Mouse (Mus musculus) limb, embryonic 11.5 days (tissue): ENCODE measurements at regions not wholly inside any gene's neighbourhood (a gene's known extent, or its start where the extent isn't known, plus 50 kb on each side); places are given as distances from the start of the nearest gene placed in this dataset.

Experiments used
- ATAC-seq: fragments of 200-750 bp; cut with Nextera tagmentation; 2 replicates; pipeline ENCODE4 v1.8.0; 2017; ENCODE audit warnings: low read depth; ENCODE audit not compliant: insufficient number of reproducible peaks, low FRiP score, low TSS enrichment
- DNase-seq: peaks from one replicate; pipeline ENCODE4 v3.0.0-alpha.2; 2015; ENCODE audit warnings: low spot score
- H3K27ac ChIP-seq: fragments of 300-500 bp; sonication (generic); replicated peaks from 2 replicates; pipeline ENCODE4 v1.5.1; 2014; ENCODE audit warnings: low read depth, mild to moderate bottlenecking, low read length
- H3K27me3 ChIP-seq: fragments of 300-500 bp; sonication (generic); 2 replicates; pipeline ENCODE4 v1.6.1; 2014; ENCODE audit warnings: mild to moderate bottlenecking, low read length, mixed read lengths; ENCODE audit not compliant: control insufficient read depth, insufficient read depth
- H3K36me3 ChIP-seq: fragments of 300-500 bp; sonication (generic); 2 replicates; pipeline ENCODE4 v1.6.1; 2014; ENCODE audit warnings: mild to moderate bottlenecking, low read length, moderate library complexity, mixed read lengths; ENCODE audit not compliant: control insufficient read depth, insufficient read depth
- H3K4me1 ChIP-seq: fragments of 300-500 bp; sonication (generic); 2 replicates; pipeline ENCODE4 v1.6.1; 2014; ENCODE audit warnings: low read length, mixed read lengths; ENCODE audit not compliant: control insufficient read depth, insufficient read depth
- H3K4me2 ChIP-seq: fragments of 300-500 bp; sonication (generic); 2 replicates; pipeline ENCODE4 v1.6.1; 2014; ENCODE audit warnings: low read depth, mild to moderate bottlenecking, moderate library complexity; ENCODE audit not compliant: severe bottlenecking
- H3K4me3 ChIP-seq: fragments of 300-500 bp; sonication (generic); 2 replicates; pipeline ENCODE4 v1.5.1; 2014; ENCODE audit warnings: low read depth, low read length
- H3K9ac ChIP-seq: fragments of 300-500 bp; sonication (generic); 2 replicates; pipeline ENCODE4 v1.6.1; 2014; ENCODE audit warnings: mild to moderate bottlenecking, low read length
- H3K9me3 ChIP-seq: fragments of 300-500 bp; sonication (generic); 2 replicates; pipeline ENCODE4 v1.6.1; 2016; ENCODE audit warnings: low read length; ENCODE audit not compliant: control insufficient read depth
- WGBS: fragments of 180-500 bp; shearing (Covaris S2); extraction: QIAGEN DNeasy Blood & Tissue Kit; methylation state at CpG from one replicate; pipeline ENCODE4 v1.1.7; 2014; 5-methylcytosine and 5-hydroxymethylcytosine counted together

DNA sequence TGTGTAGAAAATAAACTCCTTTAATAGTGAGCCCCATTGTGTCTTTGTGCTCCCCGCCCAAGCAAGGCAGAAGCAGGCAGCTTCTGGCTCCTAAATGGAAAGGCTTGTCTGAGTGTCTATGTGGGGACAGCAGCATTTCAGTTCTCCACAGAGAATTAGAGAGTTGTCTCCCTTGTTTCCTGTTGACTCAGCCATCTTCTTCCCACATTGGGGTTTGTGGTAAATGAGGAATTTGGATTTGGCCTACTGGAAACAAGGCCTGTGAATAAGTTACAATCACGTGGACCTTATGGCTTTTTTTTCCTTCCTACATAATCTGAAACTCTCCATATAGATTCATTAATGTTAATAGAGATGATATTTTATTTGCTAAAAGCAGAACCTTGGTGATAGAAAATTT is 158.9 kb upstream of the Lef1 start:
- no peak overlapping the region for H3K4me3 ChIP-seq
- no peak for DNase-seq
- H3K36me3 ChIP-seq = no peaks in the 10 kb centered on the region
- no peaks in the 10 kb centered on the region for H3K27me3 ChIP-seq
- no peaks in the 10 kb centered on the region for H3K9me3 ChIP-seq
- WGBS = 84% methylated on average over 2 of the region's 2 CpGs
- H3K4me2 ChIP-seq = no peak overlapping the region
- no peak overlapping the region for H3K27ac ChIP-seq
- no peak overlapping the region for H3K9ac ChIP-seq
- no peaks in the 10 kb centered on the region for H3K4me1 ChIP-seq
- ATAC-seq = no peak

DNA sequence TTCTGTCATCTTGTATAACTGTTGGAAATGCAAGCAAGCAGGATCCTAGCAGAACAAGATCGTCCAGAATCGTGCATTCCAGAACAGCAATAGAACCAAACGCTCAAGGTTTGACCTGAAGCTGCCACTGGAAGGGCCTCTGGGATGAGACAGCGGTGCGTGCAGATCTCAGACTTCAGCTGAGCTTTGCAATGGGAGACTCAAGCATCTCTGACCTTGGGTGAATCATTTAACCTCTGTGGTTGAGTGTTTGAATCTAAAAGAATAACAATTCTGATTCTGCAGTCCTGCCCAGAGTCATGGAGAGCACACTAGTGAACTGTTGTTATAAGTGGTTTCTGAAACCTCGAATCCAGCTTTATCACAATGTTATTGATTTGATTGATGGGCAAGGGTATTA is 159.4 kb upstream of the Lef1 start:
- Histone ChIP-seq H3K36me3 (no peaks in the 10 kb centered on the region), H3K4me3 (no peak overlapping the region), H3K27me3 (no peaks in the 10 kb centered on the region), H3K9me3 (no peaks in the 10 kb centered on the region), H3K4me1 (no peaks in the 10 kb centered on the region), H3K27ac (no peak overlapping the region), H3K4me2 (no peak overlapping the region), H3K9ac (no peak overlapping the region)
- no peak for ATAC-seq
- WGBS = 86% methylated on average over 6 of the region's 6 CpGs
- DNase-seq = no peak

DNA sequence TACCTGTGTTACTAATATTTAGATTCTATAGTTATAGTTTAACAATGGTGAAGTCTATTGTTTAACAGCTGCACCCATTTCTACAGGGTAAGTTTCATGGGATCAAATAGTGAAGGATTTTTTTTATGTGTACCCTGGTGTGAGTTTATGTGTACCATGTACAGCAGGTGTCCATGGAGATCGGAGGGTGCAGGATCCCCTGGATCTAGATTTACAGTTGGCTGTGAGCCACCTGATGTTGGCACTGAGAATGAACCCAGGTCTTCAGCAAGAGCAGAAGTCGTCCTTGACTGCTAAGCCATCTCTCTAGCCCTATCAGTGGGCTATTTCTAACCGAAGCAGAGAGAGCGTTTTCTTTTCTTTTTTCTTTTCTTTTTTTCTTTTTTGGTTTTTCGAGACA is 162.4 kb upstream of the Lef1 start:
- 98% methylated on average over 5 of the region's 5 CpGs for WGBS
- H3K9me3 ChIP-seq = no peaks in the 10 kb centered on the region

DNA sequence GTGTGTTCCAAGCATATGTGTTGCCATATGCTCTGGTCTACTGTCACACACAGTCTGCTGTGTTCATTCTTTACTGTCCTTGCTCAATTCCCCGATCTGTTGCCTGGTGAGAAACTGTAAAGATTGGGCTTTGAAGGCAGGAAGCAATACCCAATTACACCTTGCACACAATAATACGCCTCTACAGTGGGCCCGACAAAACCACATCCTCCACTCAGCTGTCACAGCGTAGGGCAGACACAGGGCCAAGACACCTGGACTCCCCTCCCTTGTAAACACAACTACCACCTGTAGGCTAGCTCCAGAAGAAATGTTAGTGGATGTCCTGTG is 163.0 kb upstream of the Lef1 start:
- Histone ChIP-seq H3K4me1 (no peaks in the 10 kb centered on the region), H3K4me2 (no peak overlapping the region), H3K27me3 (no peaks in the 10 kb centered on the region), H3K9me3 (no peaks in the 10 kb centered on the region), H3K9ac (no peak overlapping the region), H3K27ac (no peak overlapping the region), H3K4me3 (no peak overlapping the region), H3K36me3 (no peaks in the 10 kb centered on the region)
- WGBS = 60% methylated on average over 4 of the region's 4 CpGs
- no peak for DNase-seq
- no peak for ATAC-seq

More for the DNA sequence above, 162.4 kb upstream of the Lef1 start:
- no peak for DNase-seq
- Histone ChIP-seq H3K9ac (no peak overlapping the region), H3K4me1 (no peaks in the 10 kb centered on the region), H3K4me2 (no peak overlapping the region), H3K4me3 (no peak overlapping the region), H3K36me3 (no peaks in the 10 kb centered on the region), H3K27me3 (no peaks in the 10 kb centered on the region), H3K27ac (no peak overlapping the region)
- ATAC-seq = no peak

DNA sequence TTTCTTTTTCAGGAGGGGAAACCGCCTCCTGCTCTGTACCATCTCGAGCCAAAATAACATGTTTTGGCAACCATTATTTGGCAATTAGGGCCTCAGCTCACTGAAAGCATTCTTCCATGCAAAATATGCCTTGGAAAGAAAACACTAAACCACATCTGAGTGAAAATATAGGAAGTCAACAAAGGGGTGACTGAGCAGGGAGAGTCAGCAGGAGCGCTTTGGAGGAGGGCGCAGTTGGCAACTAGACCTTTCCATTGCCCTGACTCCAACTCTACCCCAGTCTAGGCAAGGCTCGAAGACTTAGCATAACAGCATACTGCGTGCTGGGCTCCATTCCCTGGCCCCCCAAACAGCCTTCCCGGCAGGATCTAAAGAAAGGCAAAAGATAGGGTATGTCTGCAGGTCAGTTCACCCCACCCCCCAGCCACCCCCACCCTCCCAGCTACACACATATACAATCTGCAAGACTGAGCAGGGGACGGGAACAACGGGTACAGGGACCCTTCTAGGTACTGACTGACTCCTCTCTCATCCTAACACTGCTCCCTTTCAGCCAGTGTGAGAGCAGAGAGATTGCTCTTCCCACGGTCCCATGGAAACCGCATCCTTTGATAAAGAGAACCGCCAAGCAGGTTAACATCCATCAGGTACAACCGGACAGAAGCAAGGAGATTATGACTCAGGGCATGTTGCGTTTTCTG is 163.5 kb upstream of the Lef1 start:
- ATAC-seq (no peak), DNase-seq (no peak)
- no peak overlapping the region for H3K9ac ChIP-seq
- no peaks in the 10 kb centered on the region for H3K4me1 ChIP-seq
- no peak overlapping the region for H3K27ac ChIP-seq
- no peak overlapping the region for H3K4me3 ChIP-seq
- WGBS = 76% methylated on average over 14 of the region's 14 CpGs
- H3K9me3 ChIP-seq = no peaks in the 10 kb centered on the region
- H3K36me3 ChIP-seq = no peaks in the 10 kb centered on the region
- peak overlapping the region; percentile 73; the same call in 1 of the 2 replicates for H3K4me2 ChIP-seq
- no peaks in the 10 kb centered on the region for H3K27me3 ChIP-seq

DNA sequence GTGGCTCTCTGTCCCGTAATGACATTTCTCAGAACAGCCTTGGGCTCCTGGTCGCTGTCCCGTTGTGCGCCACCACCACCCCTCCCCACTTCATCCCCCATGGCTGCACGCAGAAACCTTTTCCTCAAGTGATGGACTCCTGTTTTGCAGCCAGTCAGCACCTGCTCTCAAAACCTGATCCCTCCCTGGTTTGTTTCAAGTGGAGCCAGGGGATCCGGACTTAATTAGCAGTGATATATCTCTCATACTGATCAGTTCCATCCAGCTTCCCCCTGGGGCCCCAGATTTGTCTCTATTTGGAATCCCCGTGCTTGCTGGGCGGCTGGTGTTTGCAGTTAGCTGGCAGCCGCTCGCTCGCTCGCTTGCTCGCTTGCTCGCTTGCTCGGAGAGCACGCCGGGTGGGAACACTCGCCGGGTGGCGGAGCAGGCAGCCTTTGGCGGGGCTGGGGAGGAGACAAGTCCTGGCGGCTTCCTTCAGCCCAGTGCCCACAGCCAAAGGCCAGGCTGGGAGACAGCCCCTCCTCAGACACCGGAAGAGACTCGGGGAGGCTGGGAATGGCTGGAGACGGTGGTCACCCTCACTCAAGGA is 164.3 kb upstream of the Lef1 start:
- H3K9ac ChIP-seq = peak overlapping the region; percentile 71
- peak overlapping the region; percentile 73 for H3K4me2 ChIP-seq
- peak overlapping the region; percentile 79 for H3K27ac ChIP-seq
- no peaks in the 10 kb centered on the region for H3K27me3 ChIP-seq
- H3K4me1 ChIP-seq = no peaks in the 10 kb centered on the region
- WGBS = under 1% methylated on average over 25 of the region's 25 CpGs
- H3K9me3 ChIP-seq = no peaks in the 10 kb centered on the region
- no peaks in the 10 kb centered on the region for H3K36me3 ChIP-seq
- peak overlapping the region; percentile 32 for H3K4me3 ChIP-seq
- DNase-seq (peak; percentile 78), ATAC-seq (peak; percentile 65)

DNA sequence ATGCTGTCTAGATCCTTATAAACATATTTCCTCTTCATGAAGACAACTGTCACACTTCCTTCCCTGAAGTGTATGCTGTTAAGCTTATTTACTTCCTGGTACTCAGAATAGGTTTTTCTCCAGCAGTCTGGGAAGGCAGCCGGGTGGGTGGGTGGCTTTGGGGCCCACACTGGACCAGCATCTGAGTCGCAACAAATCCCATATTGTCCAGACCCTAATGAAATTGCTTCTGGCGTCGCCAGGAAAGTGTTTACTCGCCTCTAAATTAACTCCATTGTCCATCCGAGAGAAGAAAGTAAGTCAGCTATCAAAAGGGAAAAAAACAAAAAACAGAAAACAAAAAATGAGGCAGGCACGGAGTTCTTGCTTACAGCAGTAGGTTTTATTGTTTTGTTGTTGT is 164.9 kb upstream of the Lef1 start:
- 4% methylated on average over 7 of the region's 7 CpGs for WGBS
- no peak for ATAC-seq
- H3K27me3 ChIP-seq = no peaks in the 10 kb centered on the region

DNA sequence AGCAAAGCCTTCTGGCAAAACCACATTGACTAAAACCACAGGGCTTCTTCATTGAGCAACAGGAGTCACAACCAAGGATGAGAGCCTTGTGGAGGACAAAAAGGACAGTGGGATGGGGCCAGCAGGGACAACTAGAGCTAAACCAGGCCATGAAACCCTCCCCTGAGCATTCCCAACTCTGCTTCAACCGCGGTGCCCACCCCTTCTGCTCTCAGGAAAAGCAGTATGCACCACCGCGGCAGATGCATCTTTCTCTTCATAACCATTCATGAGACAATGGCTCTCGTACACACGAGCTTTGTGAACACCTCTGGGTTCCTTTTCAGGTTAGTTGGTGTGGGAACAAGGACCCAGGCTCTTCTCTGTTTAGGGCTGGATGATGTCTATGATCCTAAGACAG is 166.0 kb upstream of the Lef1 start:
- Histone ChIP-seq H3K9ac (no peak overlapping the region), H3K4me2 (no peak overlapping the region), H3K27ac (no peak overlapping the region), H3K9me3 (no peaks in the 10 kb centered on the region), H3K4me3 (no peak overlapping the region), H3K36me3 (no peaks in the 10 kb centered on the region), H3K27me3 (no peaks in the 10 kb centered on the region), H3K4me1 (no peaks in the 10 kb centered on the region)
- WGBS = 96% methylated on average over 6 of the region's 6 CpGs
- DNase-seq (no peak), ATAC-seq (no peak)

More for the DNA sequence above, 164.9 kb upstream of the Lef1 start:
- H3K4me2 ChIP-seq = peak overlapping the region; percentile 73; the same call in 1 of the 2 replicates
- H3K27ac ChIP-seq = no peak overlapping the region
- H3K4me1 ChIP-seq = no peaks in the 10 kb centered on the region
- H3K9me3 ChIP-seq = no peaks in the 10 kb centered on the region
- H3K9ac ChIP-seq = no peak overlapping the region
- H3K4me3 ChIP-seq = no peak overlapping the region
- no peaks in the 10 kb centered on the region for H3K36me3 ChIP-seq
- peak; percentile 48 for DNase-seq
